Mouse (Mus musculus) cerebellum, adult 2 months (tissue): ENCODE measurements around the gene Kcne1.

Source experiments
- CTCF ChIP-seq: fragments of 200-500 bp; IDR thresholded peaks from 2 replicates; pipeline ENCODE4 v1.5.1; 2011; ENCODE audit warnings: low read depth, mild to moderate bottlenecking, control low read depth, low read length, moderate library complexity, borderline replicate concordance; ENCODE audit not compliant: insufficient read depth
- POLR2A ChIP-seq: fragments of 200-500 bp; IDR thresholded peaks from 2 replicates; pipeline ENCODE4 v1.6.1; 2011; ENCODE audit warnings: low read length, control low read depth, borderline replicate concordance; ENCODE audit not compliant: insufficient read depth

GRCm38 (mm10) chr16:92357566-92357965, 1.7 kb downstream of the Kcne1 start:
- no peak for TF ChIP-seq POLR2A
- no peak for TF ChIP-seq CTCF
